Mouse (Mus musculus): ENCODE measurements at regions not wholly inside any gene's neighbourhood (a gene's known extent, or its start where the extent isn't known, plus 50 kb on each side); places are given as distances from the start of the nearest gene placed in this dataset.

DNA sequence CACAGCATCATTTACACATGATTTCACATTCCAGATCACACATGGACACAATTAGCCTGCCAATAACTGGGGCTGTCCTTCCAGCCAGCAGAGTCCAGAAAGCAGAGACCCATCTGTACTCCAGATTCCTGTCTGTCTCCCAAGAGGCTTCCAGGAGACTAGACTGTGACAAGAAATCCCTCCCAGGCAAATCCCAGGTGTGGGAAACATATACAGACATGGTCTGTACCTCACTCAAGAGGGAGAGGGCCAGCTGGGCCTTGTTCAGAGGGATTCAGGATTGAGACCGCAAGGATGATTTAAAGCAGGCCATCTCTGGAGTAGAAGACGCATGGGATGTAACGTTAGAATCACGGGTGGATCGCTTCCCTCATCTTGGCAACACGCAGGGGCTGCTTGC, 182.7 kb upstream of the Prr30 start:
- DNase-seq, result no peak

DNA sequence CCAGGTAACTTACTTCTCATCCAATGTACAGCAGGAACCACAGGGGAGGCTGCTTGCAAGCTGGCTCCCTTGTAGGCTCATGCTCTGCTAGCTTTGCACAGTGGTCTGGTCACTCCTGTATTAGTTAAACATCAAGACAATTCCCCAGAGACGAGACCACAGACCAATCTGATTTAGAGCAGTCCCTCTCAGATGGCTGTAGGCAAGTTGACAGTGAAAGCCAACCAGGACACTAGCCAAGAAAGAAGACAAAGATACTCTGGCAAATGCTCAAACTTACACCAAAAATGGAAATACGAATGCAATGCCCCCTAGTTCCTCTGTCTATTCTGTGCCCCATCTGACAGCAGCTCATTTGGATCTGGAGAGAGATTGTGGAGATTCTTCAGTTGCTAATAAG, 181.8 kb upstream of the Prr30 start:
- no peak for DNase-seq

DNA sequence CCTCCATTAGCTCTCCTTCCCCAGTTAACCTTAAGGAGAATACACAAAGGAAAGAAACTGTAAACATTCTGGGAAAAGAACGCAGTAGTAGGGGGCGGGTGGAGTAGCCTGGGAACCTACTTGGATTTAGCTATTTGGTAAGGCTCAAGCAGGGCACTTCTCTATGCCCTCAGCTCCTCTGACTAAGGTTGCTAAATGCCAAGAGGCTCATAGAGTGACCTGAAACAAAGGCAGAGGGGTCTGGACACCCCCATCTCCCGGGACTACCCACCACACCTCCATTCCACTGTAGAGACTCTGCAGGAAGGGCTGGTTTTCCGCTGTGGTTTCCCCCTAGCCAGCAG, 179.5 kb upstream of the Prr30 start:
- no peak for DNase-seq

DNA sequence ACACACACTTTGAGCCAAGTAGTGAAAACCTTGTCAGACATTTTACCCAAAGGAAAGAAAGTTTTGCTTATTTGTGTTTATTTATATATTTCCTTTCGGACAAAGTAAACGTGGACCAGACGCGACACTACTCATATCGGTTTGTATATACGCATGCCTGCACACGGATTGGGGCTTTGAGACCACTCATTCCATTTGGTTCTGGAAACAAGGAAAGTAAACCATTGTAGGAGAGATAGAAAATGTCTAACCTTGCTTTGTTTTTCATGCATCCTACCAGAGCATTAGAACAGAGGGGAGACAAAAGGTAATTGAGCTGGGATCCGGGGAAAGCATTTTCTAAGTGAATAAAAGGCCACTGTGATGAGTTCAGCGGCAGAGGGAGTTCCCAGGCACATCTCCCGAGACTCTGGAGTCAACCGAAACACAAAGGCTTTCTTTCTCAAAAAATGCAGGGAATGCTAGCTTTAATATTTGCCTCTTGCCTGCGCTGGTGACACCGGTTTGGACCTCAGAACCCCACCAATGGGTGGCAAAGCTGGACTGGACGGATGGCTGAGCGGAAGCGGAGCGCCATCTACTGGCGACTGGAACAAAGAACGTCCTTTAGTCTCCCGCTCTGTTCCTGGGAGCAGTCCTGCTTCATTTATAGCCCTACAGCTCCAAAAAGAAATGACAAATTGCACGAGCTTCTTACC, 179.0 kb upstream of the Prr30 start:
- peak; percentile 42 for DNase-seq

DNA sequence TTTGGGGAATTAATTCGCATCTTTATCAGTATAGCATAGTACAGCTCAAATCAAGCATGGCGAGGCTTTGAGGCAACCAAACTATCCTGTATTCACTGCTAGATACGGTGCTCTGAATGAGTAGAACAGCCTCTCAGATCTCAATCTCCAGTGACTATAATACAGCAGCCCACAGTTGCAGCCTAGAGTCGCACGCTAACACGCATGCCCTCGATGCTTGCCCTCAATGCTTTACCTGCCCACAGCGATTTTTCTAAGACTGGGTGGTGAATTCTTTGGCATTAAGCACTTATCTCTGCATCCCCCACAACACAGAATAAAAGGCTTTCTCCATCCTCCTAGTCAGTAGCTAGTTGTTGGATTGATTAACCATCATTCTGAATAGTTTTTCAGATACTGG, 178.4 kb upstream of the Prr30 start:
- DNase-seq, result no peak

DNA sequence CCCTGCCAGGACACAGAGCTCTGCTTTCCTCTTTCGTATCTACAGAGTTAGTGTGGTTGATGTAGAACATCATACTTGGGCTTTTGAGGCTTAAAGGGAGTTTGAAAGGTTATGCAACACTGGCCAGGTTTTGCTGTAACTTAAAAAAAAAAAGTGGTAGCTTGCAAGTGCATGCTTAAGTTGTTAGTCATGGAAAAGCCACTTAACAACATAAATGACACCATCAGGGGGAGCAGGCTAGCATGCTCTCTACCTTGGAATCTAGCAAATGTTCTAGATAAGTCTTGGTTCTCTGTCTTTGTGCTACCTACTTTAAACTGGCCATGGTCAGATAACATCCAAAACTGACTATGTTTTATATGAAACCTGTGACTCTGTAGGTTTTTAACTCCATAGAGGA, 176.6 kb upstream of the Prr30 start:
- DNase-seq, result no peak

DNA sequence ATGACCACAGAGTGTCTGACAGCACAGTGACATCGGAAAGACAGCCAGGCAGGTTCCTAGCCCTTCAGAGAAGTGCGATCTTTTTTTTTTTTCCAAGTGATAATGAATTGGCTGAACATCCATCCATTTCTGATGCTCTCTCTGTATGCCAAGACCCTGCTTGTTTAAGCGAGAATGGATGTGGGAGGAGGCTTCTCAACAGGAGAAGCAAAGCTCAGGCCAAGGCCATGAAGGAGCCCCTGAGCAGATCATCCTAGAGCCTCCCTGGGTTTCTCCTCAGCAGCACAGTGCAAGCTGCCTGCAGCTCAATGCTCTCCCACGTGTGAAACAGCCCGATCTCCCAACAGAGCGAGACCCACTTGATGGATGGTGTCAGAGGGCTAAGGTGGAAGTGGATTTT, 175.7 kb upstream of the Prr30 start:
- no peak for DNase-seq

DNA sequence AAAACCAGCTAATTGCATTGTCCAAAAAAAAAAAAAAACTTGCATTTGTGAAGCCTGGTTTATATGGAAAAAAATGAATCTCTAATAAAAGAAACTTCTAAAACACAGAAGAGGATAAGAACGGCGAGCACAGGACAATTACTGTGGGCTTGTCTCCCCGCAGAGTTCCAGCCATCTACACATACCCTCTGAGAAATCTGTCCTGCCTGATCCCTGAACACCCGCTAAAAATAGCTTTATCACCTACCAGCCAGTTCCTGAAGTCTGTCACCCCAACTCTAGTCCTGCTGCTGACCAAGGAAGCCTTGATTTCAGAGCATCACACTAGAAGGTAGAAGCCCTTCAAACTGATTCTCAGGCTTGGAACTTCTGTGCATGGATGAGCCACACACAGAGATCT, 173.7 kb upstream of the Prr30 start:
- no peak for DNase-seq

DNA sequence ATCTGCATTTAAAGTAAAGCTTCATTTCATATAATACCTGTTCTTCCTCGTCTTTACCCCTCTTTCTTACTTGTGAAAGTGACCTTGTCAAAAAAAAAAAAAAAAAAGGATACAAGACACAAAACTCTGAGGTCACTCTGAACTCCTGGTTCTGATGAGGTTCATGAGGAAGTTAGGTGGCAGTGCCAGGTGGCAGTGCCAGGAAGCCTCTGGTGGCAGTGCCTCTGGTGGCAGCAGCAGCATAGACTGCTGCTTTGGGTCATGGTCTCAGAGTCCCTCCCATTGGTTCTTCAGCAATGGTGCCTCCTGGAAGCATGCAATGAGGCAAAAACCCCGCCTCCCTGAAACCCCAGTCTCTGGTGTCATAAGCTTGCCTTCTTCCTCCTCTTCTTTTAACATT, 159.7 kb upstream of the Prr30 start:
- no peak for DNase-seq

DNA sequence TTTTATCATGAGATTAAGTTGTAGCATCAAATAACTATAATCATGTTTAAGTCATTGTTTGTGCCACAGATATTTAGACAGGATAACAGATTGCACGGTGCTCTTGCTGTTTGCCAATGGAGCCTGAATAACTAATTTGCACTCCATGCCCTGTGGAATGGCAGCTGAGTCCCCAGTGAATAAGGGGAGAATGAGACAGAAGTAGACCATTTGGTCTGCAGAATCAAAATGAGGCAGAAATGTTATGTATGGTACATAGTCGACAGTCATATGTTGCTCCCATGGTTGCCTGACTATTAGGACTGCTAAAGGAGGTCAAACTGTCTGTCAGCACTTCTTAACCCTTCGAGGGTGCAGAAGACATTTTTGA, 152.9 kb upstream of the Prr30 start:
- DNase-seq, result no peak

DNA sequence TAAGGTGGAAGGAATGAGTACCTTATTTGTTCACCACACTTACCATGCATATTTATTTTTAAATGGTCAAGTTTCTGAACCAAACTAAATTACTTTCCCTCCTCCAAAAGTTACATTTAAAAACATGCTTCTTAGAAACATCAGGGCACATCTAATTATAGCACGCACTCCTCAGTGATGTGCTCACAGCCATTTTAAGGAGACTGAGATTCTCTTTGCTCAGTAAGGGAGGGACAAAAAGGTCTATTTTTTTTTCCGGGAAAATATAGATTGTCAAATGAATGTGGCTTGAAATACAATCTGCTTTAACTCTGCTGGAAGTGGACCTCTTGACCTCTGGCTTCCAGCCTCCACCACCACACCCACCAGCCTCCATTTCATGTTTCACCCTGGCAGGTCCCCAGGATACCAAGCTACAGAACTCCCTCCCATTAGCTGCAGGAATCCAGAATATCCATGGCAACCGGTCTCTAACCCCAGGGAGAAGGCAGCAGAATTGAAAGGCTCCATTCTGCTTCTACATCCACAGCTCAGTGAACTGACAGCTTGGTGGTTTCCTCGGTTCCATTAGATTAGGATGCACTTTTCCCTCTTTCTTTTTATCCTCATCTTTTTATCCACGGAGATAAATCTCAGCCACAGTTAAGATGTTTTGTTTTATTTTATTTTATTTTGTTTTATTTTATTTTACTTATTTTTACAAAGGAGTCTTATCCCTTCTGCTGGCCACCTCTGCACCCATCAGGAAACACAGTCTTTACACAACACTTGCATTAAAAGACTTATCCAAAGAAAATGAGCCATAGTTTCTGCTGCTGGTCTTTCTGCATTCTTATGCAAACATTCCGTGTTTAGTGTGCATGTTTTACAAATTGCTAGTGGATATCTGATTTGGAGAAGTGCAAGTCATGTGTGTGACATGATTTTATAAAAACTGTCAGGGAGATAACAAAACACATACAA, 152.2 kb upstream of the Prr30 start:
- no peak for DNase-seq

DNA sequence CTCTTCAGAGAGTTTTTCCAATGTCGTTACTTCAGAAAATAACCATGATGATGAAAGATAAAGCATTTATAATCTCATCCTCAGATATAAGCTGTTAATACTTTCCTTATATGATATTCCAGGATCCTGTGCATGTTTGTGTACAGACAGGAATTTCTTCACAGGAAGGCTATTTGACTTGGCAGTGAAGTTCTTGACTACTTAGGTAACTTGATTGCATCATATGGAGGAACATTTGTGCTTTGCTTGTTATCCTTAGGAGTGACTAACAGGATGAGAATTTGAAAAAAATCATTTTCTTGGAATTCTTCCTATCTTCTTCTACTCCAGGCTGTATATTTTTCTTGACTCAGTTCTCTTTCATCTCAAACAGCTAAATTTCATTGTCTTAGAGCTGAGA, 140.2 kb upstream of the Prr30 start:
- DNase-seq, result no peak

DNA sequence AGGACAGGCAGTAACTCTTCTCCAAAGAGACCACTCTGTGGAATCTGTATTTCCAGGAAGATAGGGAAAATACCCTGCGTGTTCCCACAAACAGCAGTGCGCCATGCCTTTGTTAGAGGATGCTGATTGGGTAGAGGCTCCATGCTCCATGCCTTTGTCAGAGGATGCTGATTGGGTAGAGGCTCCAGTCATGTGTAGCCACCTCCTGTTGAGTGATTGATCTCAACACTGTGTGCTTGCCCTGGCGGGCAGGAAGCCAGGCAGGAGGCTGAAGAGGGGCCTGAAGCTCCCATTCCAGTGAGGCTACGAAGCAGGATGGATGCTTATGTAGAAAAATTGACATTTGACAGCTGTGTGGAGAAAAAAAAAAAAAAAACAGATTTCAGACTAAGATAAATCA, 131.9 kb upstream of the Prr30 start:
- DNase-seq, result no peak

DNA sequence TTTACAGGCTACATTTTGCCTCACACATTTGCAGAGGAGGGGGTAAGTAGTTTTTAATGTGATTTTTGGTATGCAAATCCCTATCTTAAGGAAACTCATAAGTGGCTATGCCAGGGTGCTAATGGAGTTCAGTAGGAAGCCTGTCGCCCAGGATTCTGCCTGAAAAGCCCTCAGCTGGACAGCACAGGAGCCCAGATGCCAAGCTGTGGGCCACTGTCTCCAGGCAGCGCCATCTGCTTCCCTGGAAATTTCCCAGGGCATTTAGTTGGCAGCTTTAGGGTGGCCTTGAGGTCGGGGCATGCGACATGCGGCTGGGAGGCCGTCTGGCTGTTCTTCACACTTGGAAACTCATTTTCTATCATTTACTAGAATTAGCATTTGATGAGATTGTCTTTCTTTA, 127.3 kb upstream of the Prr30 start:
- DNase-seq, result peak; percentile 23

DNA sequence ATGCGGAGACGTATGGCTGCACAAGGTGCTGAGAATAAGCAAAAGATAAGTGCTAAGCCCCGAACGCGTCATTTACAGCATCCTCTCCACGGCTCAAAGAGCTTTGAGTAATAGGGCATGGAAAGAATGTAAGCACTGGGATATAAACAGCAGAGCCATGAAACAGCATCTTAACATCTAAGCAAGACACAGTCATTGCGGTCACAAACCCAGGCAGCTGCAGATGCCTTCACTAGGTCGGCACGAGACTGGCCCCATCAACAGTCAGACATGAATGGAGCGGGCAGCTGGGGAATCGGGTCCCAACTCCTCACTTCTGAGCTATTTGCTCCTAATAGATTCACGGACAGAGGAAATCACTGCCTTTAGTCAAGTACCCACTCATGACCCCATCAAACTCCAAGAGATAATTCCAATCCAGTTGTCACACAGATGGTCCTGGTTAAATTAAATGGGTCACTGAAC, 126.4 kb upstream of the Prr30 start:
- no peak for DNase-seq

DNA sequence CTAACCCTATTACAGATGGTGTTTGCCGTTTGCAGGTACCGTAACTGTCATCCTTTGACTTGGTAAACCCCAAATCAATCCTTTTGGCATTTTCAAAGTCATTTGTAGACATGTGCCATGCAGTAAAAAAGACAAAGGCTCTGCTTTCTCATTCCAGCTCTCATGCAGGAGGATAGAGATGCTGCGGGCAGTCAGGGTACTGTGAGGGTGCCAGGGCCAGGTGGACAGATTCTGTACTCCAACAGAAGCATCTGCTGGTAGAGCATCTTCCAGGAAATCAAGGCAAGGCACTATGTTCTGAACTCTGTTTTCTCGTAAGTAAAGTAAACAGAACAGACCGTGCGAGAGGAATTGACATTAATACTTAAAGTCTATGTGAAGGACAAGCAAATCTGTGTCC, 123.2 kb upstream of the Prr30 start:
- no peak for DNase-seq

DNA sequence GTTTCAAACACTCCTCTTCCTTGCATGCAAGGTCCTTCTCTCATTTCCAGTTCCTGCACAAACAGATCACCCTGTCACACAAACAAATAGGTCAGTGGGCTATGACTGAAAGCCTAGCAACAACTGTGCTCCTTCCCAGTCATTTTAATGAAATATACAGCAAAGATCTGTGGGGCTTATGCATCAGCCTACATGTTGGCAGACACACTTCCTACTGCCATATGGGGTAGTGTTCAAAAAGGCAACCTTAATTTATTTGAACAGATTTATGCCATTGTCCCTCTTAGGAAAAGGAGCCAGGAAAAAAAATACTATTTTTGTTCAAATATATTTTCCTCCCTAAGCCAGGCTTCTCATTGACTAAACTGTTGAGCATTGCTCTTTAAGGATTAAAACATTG, 107.8 kb upstream of the Prr30 start:
- DNase-seq, result no peak

DNA sequence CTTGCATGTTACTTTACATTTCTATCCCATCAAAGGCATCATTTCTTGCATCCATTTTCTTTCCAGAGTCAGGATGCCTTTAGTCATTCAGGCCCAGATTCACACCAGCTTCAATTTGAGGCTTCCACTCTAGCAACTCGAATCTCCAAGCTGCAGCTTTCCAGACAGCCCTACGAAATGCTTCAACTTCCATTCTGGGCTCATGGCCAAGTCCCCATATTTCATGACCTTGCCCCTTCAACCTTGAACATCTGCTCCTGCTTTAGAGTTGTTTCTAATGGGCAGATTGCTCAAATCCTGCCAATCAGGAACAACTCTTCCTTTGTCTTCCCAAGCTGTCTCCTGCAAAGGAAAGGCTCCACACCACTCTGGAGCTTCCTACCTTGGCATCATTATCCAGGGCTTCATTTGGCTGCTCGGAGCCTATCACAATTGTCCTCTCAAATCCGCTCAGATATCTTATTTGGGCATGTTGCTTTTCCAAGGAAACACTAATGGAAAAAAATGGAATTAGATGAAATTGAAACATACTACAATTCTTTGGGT, 104.4 kb upstream of the Prr30 start:
- no peak for DNase-seq

DNA sequence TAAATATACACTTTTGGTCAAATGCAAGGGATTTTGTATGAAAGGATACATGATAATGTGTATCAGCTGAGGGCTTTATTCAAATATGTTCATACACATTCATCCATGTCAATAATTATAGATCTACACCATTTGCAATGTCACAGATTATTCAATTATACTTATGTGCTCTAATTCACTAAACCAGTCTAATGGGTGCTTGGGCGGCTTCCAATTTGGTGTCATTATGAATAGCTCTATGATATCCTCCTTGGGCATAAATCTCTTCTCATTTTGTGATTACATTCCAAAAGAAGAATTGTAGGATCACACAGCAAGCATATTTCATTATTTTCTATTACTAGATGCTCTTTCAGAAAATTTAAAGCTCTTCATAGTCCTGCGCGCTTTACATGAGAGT, 97.7 kb upstream of the Prr30 start:
- no peak for DNase-seq

DNA sequence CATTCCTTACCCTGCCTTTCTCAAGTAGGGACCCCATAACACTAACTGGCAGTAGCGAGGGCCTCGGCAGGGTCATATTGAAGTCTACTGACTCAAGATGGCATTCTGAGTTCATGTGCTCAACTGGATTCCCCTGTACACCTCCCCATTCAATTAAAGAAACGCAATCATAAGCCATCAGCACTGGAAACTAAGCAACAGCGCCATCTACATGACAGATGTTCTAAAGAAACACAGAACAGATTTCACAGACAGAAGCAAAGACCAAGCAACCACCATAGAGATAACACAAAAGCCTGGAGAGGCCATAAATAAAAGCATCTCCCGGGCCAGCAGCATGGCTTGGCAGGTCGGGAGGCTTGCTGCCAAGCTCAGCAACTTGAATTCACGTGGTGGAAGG, 94.6 kb upstream of the Prr30 start:
- DNase-seq, result no peak

DNA sequence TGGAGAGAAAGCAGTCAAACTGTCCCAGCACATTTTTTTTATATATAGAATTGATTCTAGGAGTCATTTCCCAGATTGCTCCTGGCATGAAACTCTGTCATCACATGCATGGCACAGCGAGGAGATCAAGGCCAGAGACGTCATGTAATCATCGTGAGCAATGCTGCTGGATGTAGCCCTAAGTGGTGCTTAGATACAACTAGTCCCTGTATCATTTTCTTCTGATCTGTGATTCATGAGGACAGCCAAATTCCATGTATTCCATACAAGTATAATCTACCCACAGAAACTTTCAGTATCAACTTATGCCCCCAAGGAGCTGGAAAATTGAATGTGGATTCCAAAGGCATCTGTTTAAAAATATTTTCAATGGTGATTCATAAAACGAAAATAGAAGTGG, 87.6 kb upstream of the Prr30 start:
- no peak for DNase-seq

DNA sequence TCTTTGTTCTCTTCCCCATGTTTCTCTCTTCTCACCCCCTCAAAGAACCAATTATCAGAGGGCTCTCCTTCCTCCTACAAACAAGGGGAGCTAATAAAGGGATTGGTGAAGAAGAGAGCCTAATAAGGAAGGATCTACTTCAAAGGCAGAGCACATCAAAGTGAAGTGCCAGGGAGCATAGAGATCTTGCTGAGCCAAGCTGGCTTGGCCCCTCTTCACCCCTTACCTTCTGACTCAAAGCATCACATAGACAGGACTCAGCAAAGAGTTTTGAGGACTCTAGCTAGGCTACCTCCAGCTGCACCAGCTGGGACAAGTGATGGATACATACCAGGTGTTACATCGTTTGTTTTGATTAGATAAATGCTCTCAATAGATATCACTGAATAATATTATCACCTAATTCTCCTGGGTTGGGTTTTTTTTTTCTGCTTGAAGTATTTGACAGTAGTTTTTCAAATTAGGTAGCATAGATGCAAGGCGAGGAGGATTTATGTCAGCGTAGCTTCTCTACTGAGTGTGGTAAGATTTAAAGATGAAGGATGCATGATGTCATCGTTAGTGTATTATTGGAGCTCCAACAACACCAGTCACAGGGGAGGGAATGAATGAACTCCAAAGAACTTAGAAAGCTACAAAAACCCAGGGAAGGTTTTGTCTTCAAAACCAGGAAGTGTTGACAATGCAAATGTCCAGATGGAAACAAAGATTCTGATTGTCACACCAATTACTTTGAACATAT, 69.1 kb upstream of the Prr30 start:
- no peak for DNase-seq

DNA sequence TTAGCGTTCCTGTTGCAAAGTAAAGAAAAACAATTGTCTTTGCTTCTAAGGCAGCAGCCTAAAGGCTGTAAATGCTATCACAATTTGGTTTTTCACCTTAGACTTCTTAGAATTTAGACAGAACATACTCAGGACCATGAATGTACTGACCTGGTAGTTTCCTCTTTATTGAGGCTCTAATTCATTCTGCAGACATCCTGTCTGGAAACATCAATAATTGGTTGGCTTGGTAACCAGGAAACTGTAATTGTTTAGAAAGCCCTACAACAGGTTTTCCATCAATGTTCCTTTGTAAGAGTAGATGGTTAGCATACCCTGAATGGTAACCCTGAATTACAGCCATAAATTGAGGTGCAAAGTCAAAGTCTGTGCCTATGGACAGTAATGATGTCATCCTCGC, 67.4 kb upstream of the Prr30 start:
- DNase-seq, result no peak

Data from cerebellum, adult 11 months (tissue).